Mouse (Mus musculus) liver, embryonic 14.5 days (tissue): ENCODE data around the gene Mgp. TPM values are rescaled to one million over a fixed set of nuclear protein-coding genes. Genes with fewer than 3 reads are reported as not detected.
"Not testable (repeated sequence)": the region's sequence is repeated elsewhere in the genome, so short reads cannot be mapped to it uniquely, and the experiment has no call there.

ENCODE experiments used
- ATAC-seq: fragments of 200-750 bp; cut with Nextera tagmentation; 2 replicates; pipeline ENCODE4 v1.8.0; 2017; ENCODE audit warnings: moderate number of reproducible peaks, mild to moderate bottlenecking, moderate library complexity; ENCODE audit not compliant: insufficient read depth
- DNase-seq, 3 experiments: peaks; one replicate each; pipeline ENCODE4 v3.0.0-alpha.2; 2012 to 2013; ENCODE audit warnings: low read depth in 3 of 3, low spot score in 3 of 3
- H3K27ac ChIP-seq: fragments of 300-500 bp; sonication (generic); 2 replicates; pipeline ENCODE4 v1.5.1; 2014; ENCODE audit warnings: moderate library complexity, mild to moderate bottlenecking, control low read depth, inconsistent platforms
- H3K27me3 ChIP-seq: fragments of 300-500 bp; sonication (generic); 2 replicates; pipeline ENCODE4 v1.6.1; 2014; ENCODE audit warnings: mild to moderate bottlenecking, low read length, moderate library complexity; ENCODE audit not compliant: control insufficient read depth, insufficient read depth
- H3K36me3 ChIP-seq: fragments of 300-500 bp; sonication (generic); replicated peaks from 2 replicates; pipeline ENCODE4 v1.6.1; 2014; ENCODE audit warnings: low read depth; ENCODE audit not compliant: control insufficient read depth, insufficient read depth
- H3K4me1 ChIP-seq, 2 experiments: fragments of 200-500 bp in 1 of 2; fragments of 300-500 bp in 1 of 2; sonication (generic) in 1 of 2; replicated peaks; 2 replicates each; pipeline ENCODE4 v1.6.1; 2012 to 2014; ENCODE audit warnings: antibody characterized with exemption in 1 of 2, inconsistent platforms in 1 of 2, low read length in 1 of 2; ENCODE audit not compliant: control insufficient read depth in 2 of 2, insufficient read depth in 2 of 2
- H3K4me2 ChIP-seq: fragments of 300-500 bp; sonication (generic); 2 replicates; pipeline ENCODE4 v1.6.1; 2014; ENCODE audit warnings: low read depth, mild to moderate bottlenecking, control low read depth, moderate library complexity
- H3K4me3 ChIP-seq, 2 experiments: fragments of 200-500 bp in 1 of 2; fragments of 300-500 bp in 1 of 2; sonication (generic) in 1 of 2; 2 replicates each; pipeline ENCODE4 v1.5.1; 2012 to 2014; ENCODE audit warnings: low read depth in 2 of 2, low read length in 2 of 2, mild to moderate bottlenecking in 2 of 2, control low read depth in 1 of 2, inconsistent platforms in 1 of 2, moderate library complexity in 1 of 2; ENCODE audit not compliant: insufficient read depth in 1 of 2
- H3K9ac ChIP-seq: fragments of 300-500 bp; sonication (generic); replicated peaks from 2 replicates; pipeline ENCODE4 v1.6.1; 2014; ENCODE audit warnings: mild to moderate bottlenecking, control low read depth, moderate library complexity
- H3K9me3 ChIP-seq: fragments of 300-500 bp; sonication (generic); 2 replicates; pipeline ENCODE4 v1.6.1; 2016; ENCODE audit warnings: low read length, mixed read lengths; ENCODE audit not compliant: control insufficient read depth
- CTCF ChIP-seq: IDR thresholded peaks from 2 replicates; pipeline ENCODE4 v1.5.1; 2016; ENCODE audit warnings: antibody characterized with exemption, low read depth, control low read depth
- EP300 ChIP-seq: IDR thresholded peaks from 2 replicates; pipeline ENCODE4 v1.6.1; 2016; ENCODE audit warnings: antibody characterized with exemption, low read depth
- WGBS: fragments of 180-500 bp; shearing (Covaris S2); extraction: QIAGEN DNeasy Blood & Tissue Kit; methylation state at CpG from one replicate; pipeline ENCODE4 v1.1.7; 2014; ENCODE audit not compliant: insufficient replicate concordance; 5-methylcytosine and 5-hydroxymethylcytosine counted together
- polyA plus RNA-seq, 2 experiments: library from polyadenylated mRNA; depleted of rRNA in 1 of 2; stranded (reverse) in 1 of 2; unstranded in 1 of 2; fragments of >200 nt; fragmentation: Nextera tagmentation in 1 of 2; extraction: Ambion mirVana in 1 of 2; gene quantifications; 2 replicates each; pipeline versions ENCODE4 v1.2.1 to v1.2.3; 2012 to 2014

Mgp gene
- polyA plus RNA-seq, 2 experiments, result 0.96 to 1.6 TPM

GRCm38 (mm10) chr6:136889067-136889466 is 13.4 kb upstream of the Mgp start:
- Histone ChIP-seq H3K27ac (no peak overlapping the region), H3K4me1 (peaks cover 0 to 7% of the 10 kb centered on the region in 2 experiments; a peak in 2 of 4 replicates), H3K27me3 (no peaks in the 10 kb centered on the region), H3K9ac (no peak overlapping the region), H3K9me3 (no peaks in the 10 kb centered on the region), H3K36me3 (no peaks in the 10 kb centered on the region), H3K4me3 (no peak overlapping the region), H3K4me2 (no peak overlapping the region)
- DNase-seq (no peak), ATAC-seq (no peak)
- 77% methylated on average over 6 of the region's 6 CpGs for WGBS
- TF ChIP-seq CTCF (no peak), EP300 (no peak)

- Histone ChIP-seq H3K4me3 (no peak overlapping the region), H3K27me3 (no peaks in the 10 kb centered on the region), H3K36me3 (no peaks in the 10 kb centered on the region), H3K4me1 (peaks cover 0 to 7% of the 10 kb centered on the region in 2 experiments; a peak in 2 of 4 replicates), H3K9ac (no peak overlapping the region), H3K9me3 (no peaks in the 10 kb centered on the region), H3K27ac (no peak overlapping the region), H3K4me2 (no peak overlapping the region)
- no peak for ATAC-seq
- no peak for TF ChIP-seq CTCF
- no peak for TF ChIP-seq EP300
- DNase-seq, result no peak
- WGBS, result 65% methylated on average over 9 of the region's 9 CpGs
Measured at GRCm38 (mm10) chr6:136887854-136888253, 12.2 kb upstream of the Mgp start.

GRCm38 (mm10) chr6:136884766-136885165 is 9.1 kb upstream of the Mgp start:
- not testable (repeated sequence) for H3K4me3 ChIP-seq, DNase-seq, H3K9me3 ChIP-seq, H3K27me3 ChIP-seq, H3K4me2 ChIP-seq, H3K27ac ChIP-seq, ATAC-seq, H3K4me1 ChIP-seq, H3K9ac ChIP-seq, H3K36me3 ChIP-seq
- 36% methylated on average over 1 of the region's 1 CpGs for WGBS

- Histone ChIP-seq H3K9ac (no peak overlapping the region), H3K36me3 (no peaks in the 10 kb centered on the region), H3K4me2 (no peak overlapping the region), H3K9me3 (no peaks in the 10 kb centered on the region), H3K27me3 (no peaks in the 10 kb centered on the region), H3K4me1 (no peaks in the 10 kb centered on the region; a peak in 1 of 4 replicates), H3K4me3 (no peak overlapping the region), H3K27ac (no peak overlapping the region)
- no peak for DNase-seq
- ATAC-seq, result no peak
- TF ChIP-seq EP300 (no peak), CTCF (no peak)
- WGBS, result 70% methylated on average over 6 of the region's 6 CpGs
Measured at GRCm38 (mm10) chr6:136883961-136884360, 8.3 kb upstream of the Mgp start.

GRCm38 (mm10) chr6:136883431-136883915 is 7.8 kb upstream of the Mgp start:
- ATAC-seq, result no peak
- no peak for DNase-seq
- Histone ChIP-seq H3K4me3 (no peak overlapping the region), H3K36me3 (no peaks in the 10 kb centered on the region), H3K4me2 (no peak overlapping the region), H3K4me1 (no peaks in the 10 kb centered on the region; a peak in 1 of 4 replicates), H3K27ac (no peak overlapping the region), H3K9me3 (no peaks in the 10 kb centered on the region), H3K27me3 (no peaks in the 10 kb centered on the region), H3K9ac (no peak overlapping the region)
- WGBS, result 51% methylated on average over 3 of the region's 3 CpGs
- TF ChIP-seq EP300, result no peak
- no peak for TF ChIP-seq CTCF
